9 mouse cellular contexts compared by ENCODE assay signal in genomic region chr16:92883821-92884272, GRCm38 (mm10). TPM values are rescaled to one million over a fixed set of nuclear protein-coding genes. Genes with fewer than 3 reads are reported as not detected.
DNase-seq lines count a peak whose midpoint lies in the region; ATAC-seq and TF ChIP-seq lines count a peak whose summit lies in the region.
"Had no signal": no experiment of that assay in that cellular context is flagged by ENCODE, and none has a peak within 500 bp of the region (broad histone marks: within the 10 kb centered on the region; RNA-seq: fewer than 3 reads in every experiment).

No protein-coding gene starts in this region.

- no peaks in the 10 kb centered on the region for H3K27me3 ChIP-seq in hindbrain, embryonic 10.5 days (ENCODE audit: insufficient read depth, poor library complexity, severe bottlenecking)
- no peaks in the 10 kb centered on the region for H3K27me3 ChIP-seq in hindbrain, embryonic 12.5 days
- peaks cover 90% of the 10 kb centered on the region for H3K27me3 ChIP-seq in heart, embryonic 14.5 days (ENCODE audit: control insufficient read depth, insufficient read depth, low read length)
- no peaks in the 10 kb centered on the region for H3K27me3 ChIP-seq in megakaryocyte, embryonic 14.5 days (replicated peaks)

- H3K27ac ChIP-seq in hindbrain, embryonic 10.5 days = peak overlapping the region; percentile 35; the same call in 1 of the 2 replicates
- H3K27ac ChIP-seq in hindbrain, embryonic 12.5 days = no peak overlapping the region
- peak overlapping the region; percentile 1; the same call in 1 of the 2 replicates for H3K27ac ChIP-seq in bone marrow, adult 2 months (ENCODE audit: control insufficient read depth, insufficient read depth, low read depth, low read length, poor library complexity)
- no peak overlapping the region for H3K27ac ChIP-seq in heart, embryonic 14.5 days (replicated peaks in 1 of 2; ENCODE audit: control insufficient read depth in 1 of 2, insufficient read depth in 1 of 2, low read depth in 2 of 2, low read length in 2 of 2)

- H3K4me3 ChIP-seq in hindbrain, embryonic 10.5 days = no peak overlapping the region
- no peak overlapping the region for H3K4me3 ChIP-seq in hindbrain, embryonic 12.5 days
- no peak overlapping the region for H3K4me3 ChIP-seq in bone marrow, adult 2 months (replicated peaks; ENCODE audit: control insufficient read depth, low read depth, low read length)
- H3K4me3 ChIP-seq in heart, embryonic 14.5 days (ENCODE audit: control insufficient read depth in 1 of 2, insufficient read depth in 1 of 2, low read depth in 1 of 2, low read length in 2 of 2) = no peak overlapping the region
- H3K4me3 ChIP-seq in megakaryocyte, embryonic 14.5 days (replicated peaks) = peak overlapping the region; percentile 86

- no peaks in the 10 kb centered on the region for H3K36me3 ChIP-seq in hindbrain, embryonic 10.5 days
- H3K36me3 ChIP-seq in hindbrain, embryonic 12.5 days = no peaks in the 10 kb centered on the region
- H3K36me3 ChIP-seq in heart, embryonic 14.5 days (ENCODE audit: control insufficient read depth, insufficient read depth, low read length) = no peaks in the 10 kb centered on the region
- H3K36me3 ChIP-seq in megakaryocyte, embryonic 14.5 days (replicated peaks; ENCODE audit: low read length) = no peaks in the 10 kb centered on the region

- no peaks in the 10 kb centered on the region for H3K9me3 ChIP-seq in hindbrain, embryonic 10.5 days
- no peaks in the 10 kb centered on the region for H3K9me3 ChIP-seq in hindbrain, embryonic 12.5 days (replicated peaks)
- no peaks in the 10 kb centered on the region for H3K9me3 ChIP-seq in heart, embryonic 14.5 days (ENCODE audit: control insufficient read depth, low read length)
- H3K9me3 ChIP-seq in megakaryocyte, embryonic 14.5 days = no peaks in the 10 kb centered on the region

- no peak for TF ChIP-seq CTCF in bone marrow, adult 2 months (IDR thresholded peaks at IDR 0.05; ENCODE audit: control insufficient read depth, insufficient read depth, low read length)

- no peak for TF ChIP-seq POLR2A in bone marrow, adult 2 months (IDR thresholded peaks at IDR 0.05; ENCODE audit: borderline replicate concordance, control insufficient read depth, low read depth, low read length)

- no peak overlapping the region for H3K4me2 ChIP-seq in hindbrain, embryonic 12.5 days (replicated peaks)
- H3K4me2 ChIP-seq in heart, embryonic 14.5 days (ENCODE audit: low read length) = peak overlapping the region; percentile 33

- 71% methylated on average over 12 of the region's 12 CpGs for WGBS in hindbrain, embryonic 10.5 days
- 57% methylated on average over 12 of the region's 12 CpGs for WGBS in hindbrain, embryonic 12.5 days
- WGBS in bone marrow, adult 2 months = 4% methylated on average over 12 of the region's 12 CpGs
- 3% methylated on average over 12 of the region's 12 CpGs for WGBS in heart, embryonic 14.5 days

- H3K4me1 ChIP-seq in hindbrain, embryonic 10.5 days (replicated peaks) = 0 out of 2 replicates have a peak, but pooled peaks cover 4% of the 10 kb centered on the region
- no peaks in the 10 kb centered on the region for H3K4me1 ChIP-seq in hindbrain, embryonic 12.5 days
- peaks cover 5% of the 10 kb centered on the region; the same call in 1 of the 2 replicates for H3K4me1 ChIP-seq in bone marrow, adult 2 months (ENCODE audit: control insufficient read depth, insufficient read depth, low read length)
- peaks cover 0 to 7% of the 10 kb centered on the region in 2 experiments; a peak in 2 of 4 replicates for H3K4me1 ChIP-seq in heart, embryonic 14.5 days (ENCODE audit: control insufficient read depth in 2 of 2, insufficient read depth in 2 of 2, low read length in 2 of 2)
- peaks cover 79% of the 10 kb centered on the region for H3K4me1 ChIP-seq in megakaryocyte, embryonic 14.5 days

- no peak overlapping the region for H3K9ac ChIP-seq in hindbrain, embryonic 12.5 days
- H3K9ac ChIP-seq in heart, embryonic 14.5 days (ENCODE audit: low read length) = no peak overlapping the region

- DNase-seq in hindbrain, embryonic 10.5 days (ENCODE audit: low spot score) = peak; percentile 47
- no peak for DNase-seq in ovary, adult 18-20 months (ENCODE audit: low spot score)
- DNase-seq in left cerebral cortex, adult 9 months (ENCODE audit: low spot score in 2 of 2) = no peak
- DNase-seq: cerebellum, adult 8-10 months had no signal

- no peak for ATAC-seq in hindbrain, embryonic 12.5 days (ENCODE audit: low FRiP score)
- ATAC-seq in heart, embryonic 14.5 days (ENCODE audit: insufficient number of reproducible peaks, insufficient read depth, low FRiP score, low read depth) = peak; percentile 69
- no peak for ATAC-seq in cerebellum, adult (ENCODE audit: insufficient number of reproducible peaks, low FRiP score, low TSS enrichment)

RNA-seq across cellular contexts. Expression of gene Runx1, which starts 57.9 kb away (rescaled TPM):
- polyA plus RNA-seq in hindbrain, embryonic 10.5 days (2016; fragmentation: Nextera tagmentation; extraction: Ambion mirVana) = 1.6 and 2.2 TPM in 2 replicates
- polyA plus RNA-seq in hindbrain, embryonic 12.5 days (2016; fragmentation: Nextera tagmentation; extraction: Ambion mirVana) = 4.4 and 5.4 TPM in 2 replicates
- polyA plus RNA-seq in bone marrow, adult 2 months (2011; ENCODE audit: insufficient read depth, insufficient read length, low replicate concordance, missing spikeins) = 15.8 and 24.5 TPM in 2 replicates
- polyA plus RNA-seq in heart, embryonic 14.5 days (2014; fragmentation: Nextera tagmentation; extraction: Ambion mirVana) = 0.86 and 1.0 TPM in 2 replicates
- 322 and 895 TPM in 2 replicates for polyA plus RNA-seq in megakaryocyte, embryonic 14.5 days (2012; ENCODE audit: insufficient read depth, low replicate concordance)

Comparison
In these comparisons a context has a peak if more than half of its experiments do, and no peak if none do; other contexts are left out.
1. H3K27ac ChIP-seq: peak in hindbrain, embryonic 10.5 days (single experiment) and bone marrow, adult 2 months (single experiment); none in hindbrain, embryonic 12.5 days (single experiment) and heart, embryonic 14.5 days (0 of 2).
2. RNA of gene Runx1, which starts 57.9 kb away (polyA plus RNA-seq): 322 to 895 TPM in megakaryocyte, embryonic 14.5 days; 15.8 to 24.5 TPM in bone marrow, adult 2 months, 4.4 to 5.4 TPM in hindbrain, embryonic 12.5 days, 1.6 to 2.2 TPM in hindbrain, embryonic 10.5 days and 0.86 to 1.0 TPM in heart, embryonic 14.5 days; every median in the first group is over 10 times any median in the second.